Mouse (Mus musculus): Measurements from ENCODE around the gene Ctcf.
"Not testable (repeated sequence)": the region's sequence is repeated elsewhere in the genome, so short reads cannot be mapped to it uniquely, and the experiment has no call there.

Gene Ctcf

GRCm38 (mm10) chr8:105636018-105636962 is at the start of gene Ctcf:
Gene Ctcf, plus strand, starts transcription at chr8:105636568.
- peak; percentile 93 for DNase-seq (ENCODE audit: low spot score)

GRCm38 (mm10) chr8:105592431-105592830 is 43.9 kb upstream of the Ctcf start:
- no peak for DNase-seq (ENCODE audit: low spot score)

- no peak for DNase-seq (ENCODE audit: low spot score)
These were observed 42.5 kb upstream of the Ctcf start for GRCm38 (mm10) chr8:105593859-105594258.

GRCm38 (mm10) chr8:105594451-105595242 is 41.7 kb upstream of the Ctcf start:
- no peak for DNase-seq (ENCODE audit: low spot score)

- DNase-seq (ENCODE audit: low spot score), result peak; percentile 74
These were observed 39.9 kb upstream of the Ctcf start for GRCm38 (mm10) chr8:105596362-105597034.

- DNase-seq (ENCODE audit: low spot score), result no peak
These were observed 37.6 kb upstream of the Ctcf start for GRCm38 (mm10) chr8:105598777-105599176.

- no peak for DNase-seq (ENCODE audit: low spot score)
These were observed 35.1 kb upstream of the Ctcf start for GRCm38 (mm10) chr8:105601301-105601700.

- not testable (repeated sequence) for DNase-seq (ENCODE audit: low spot score)
These were observed 33.8 kb upstream of the Ctcf start for GRCm38 (mm10) chr8:105602540-105602939.

GRCm38 (mm10) chr8:105604804-105605381 is 31.5 kb upstream of the Ctcf start, which contains the start of gene Ripor1:
Gene Ripor1, plus strand, starts transcription at chr8:105605255.
- DNase-seq (ENCODE audit: low spot score), result peak; percentile 77

GRCm38 (mm10) chr8:105605491-105606188 is 30.7 kb upstream of the Ctcf start:
- peak; percentile 32 for DNase-seq (ENCODE audit: low spot score)

GRCm38 (mm10) chr8:105606189-105607023 is 30.0 kb upstream of the Ctcf start:
- peak; percentile 73 for DNase-seq (ENCODE audit: low spot score)

- DNase-seq (ENCODE audit: low spot score), result no peak
These were observed 29.3 kb upstream of the Ctcf start for GRCm38 (mm10) chr8:105607062-105607461.

GRCm38 (mm10) chr8:105607684-105608083 is 28.7 kb upstream of the Ctcf start:
- peak; percentile 44 for DNase-seq (ENCODE audit: low spot score)

- DNase-seq (ENCODE audit: low spot score), result no peak
These were observed 27.0 kb upstream of the Ctcf start for GRCm38 (mm10) chr8:105609355-105609754.

GRCm38 (mm10) chr8:105609771-105610170 is 26.6 kb upstream of the Ctcf start:
- no peak for DNase-seq (ENCODE audit: low spot score)

GRCm38 (mm10) chr8:105611836-105612235 is 24.5 kb upstream of the Ctcf start:
- no peak for DNase-seq (ENCODE audit: low spot score)

GRCm38 (mm10) chr8:105613037-105613436 is 23.3 kb upstream of the Ctcf start:
- DNase-seq (ENCODE audit: low spot score), result no peak

GRCm38 (mm10) chr8:105613830-105614511 is 22.4 kb upstream of the Ctcf start:
- DNase-seq (ENCODE audit: low spot score), result peak; percentile 52

- DNase-seq (ENCODE audit: low spot score), result no peak
These were observed 20.4 kb upstream of the Ctcf start for GRCm38 (mm10) chr8:105615942-105616341.

Measured in T-cell, adult 2 months (primary cell).